Mouse (Mus musculus) heart, adult 2 months (tissue): ENCODE results near the gene Srek1.

Experiments
- CTCF ChIP-seq: fragments of 200-600 bp; IDR thresholded peaks from 2 replicates; pipeline ENCODE4 v1.8.1; 2022; ENCODE audit warnings: antibody characterized with exemption, mild to moderate bottlenecking, moderate library complexity
- EP300 ChIP-seq: fragments of 200-500 bp; IDR thresholded peaks from 2 replicates; pipeline ENCODE4 v1.6.1; 2011; ENCODE audit warnings: low read depth, low read length, control low read depth; ENCODE audit not compliant: insufficient read depth
- POLR2A ChIP-seq: fragments of 200-500 bp; IDR thresholded peaks from 2 replicates; pipeline ENCODE4 v1.6.1; 2011; ENCODE audit warnings: mild to moderate bottlenecking, low read depth, low read length, control low read depth; ENCODE audit not compliant: insufficient read depth

DNA sequence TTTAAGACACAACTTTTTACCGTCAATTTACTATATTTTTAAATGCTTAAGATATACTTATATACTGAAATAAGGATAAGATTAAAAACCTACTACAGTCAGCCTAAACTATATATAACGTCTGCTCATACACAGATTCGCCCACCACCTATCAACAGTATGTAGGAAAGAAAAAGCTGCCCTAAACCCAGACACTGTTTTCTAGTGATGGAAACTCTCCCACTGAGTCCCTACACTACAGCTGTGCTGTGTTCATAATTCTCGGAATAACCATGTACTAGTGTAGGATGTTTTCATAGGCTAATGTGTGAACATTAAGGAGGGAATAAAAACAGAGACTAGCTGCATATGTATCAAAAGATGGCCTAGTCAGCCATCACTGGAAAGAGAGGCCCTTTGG lies 29.2 kb downstream of the Srek1 start:
- TF ChIP-seq CTCF: no peak
- TF ChIP-seq POLR2A: no peak
- TF ChIP-seq EP300: no peak
